Mouse (Mus musculus) mature B cell (primary cell): ENCODE measurements around the gene Ndufs2.

Source experiments
- in situ Hi-C: fragments of 300-500 bp; cut with MboI; formaldehyde crosslinking; loops from 2 replicates; pipeline ENCODE4 v1.14.3; 2019

The Ndufs2 gene

GRCm38 (mm10) chr1:171200769-171201168, 50.4 kb downstream of the Ndufs2 start:
- in situ Hi-C loops, result no loop called here

- in situ Hi-C loops, result no loop called here
Measured at GRCm38 (mm10) chr1:171199532-171199931, 51.7 kb downstream of the Ndufs2 start.

- in situ Hi-C loops, result no loop called here
Measured at GRCm38 (mm10) chr1:171195887-171196397, 55.2 kb downstream of the Ndufs2 start, which contains the start of gene Pcp4l1. Gene Pcp4l1 (minus strand): TSS chr1:171196268.

GRCm38 (mm10) chr1:171195046-171195822, 56.0 kb downstream of the Ndufs2 start:
- in situ Hi-C loops, result no loop called here

- in situ Hi-C loops, result no loop called here
Measured at GRCm38 (mm10) chr1:171193911-171194830, 57.0 kb downstream of the Ndufs2 start.

- in situ Hi-C loops, result no loop called here
Measured at GRCm38 (mm10) chr1:171193093-171193840, 57.9 kb downstream of the Ndufs2 start.

GRCm38 (mm10) chr1:171192283-171192682, 58.9 kb downstream of the Ndufs2 start:
- in situ Hi-C loops, result no loop called here

- in situ Hi-C loops, result no loop called here
Measured at GRCm38 (mm10) chr1:171190832-171191231, 60.4 kb downstream of the Ndufs2 start.

GRCm38 (mm10) chr1:171189476-171190114, 61.6 kb downstream of the Ndufs2 start:
- in situ Hi-C loops, result no loop called here

- in situ Hi-C loops, result no loop called here
Measured at GRCm38 (mm10) chr1:171189046-171189445, 62.1 kb downstream of the Ndufs2 start.

- in situ Hi-C loops, result no loop called here
Measured at GRCm38 (mm10) chr1:171187851-171188700, 63.1 kb downstream of the Ndufs2 start.

- in situ Hi-C loops, result no loop called here
Measured at GRCm38 (mm10) chr1:171185655-171186054, 65.5 kb downstream of the Ndufs2 start.
